Mouse (Mus musculus) cerebellum, postnatal 4 days (tissue): ENCODE data around the gene Gipc3.

Source experiments
- DNase-seq, 2 experiments: peaks; one replicate each; pipeline ENCODE4 v3.0.0; 2022; ENCODE audit warnings: low spot score in 2 of 2, mixed read lengths in 1 of 2

Gipc3 gene

GRCm38 (mm10) chr10:81300352-81300907 is 42.6 kb downstream of the Gipc3 start:
- DNase-seq, result no peak

GRCm38 (mm10) chr10:81299585-81300351 is 43.3 kb downstream of the Gipc3 start:
- no peak for DNase-seq

GRCm38 (mm10) chr10:81298369-81299100 is 44.5 kb downstream of the Gipc3 start:
- DNase-seq, result no peak

GRCm38 (mm10) chr10:81297845-81298244 is 45.2 kb downstream of the Gipc3 start:
- DNase-seq, result no peak

- DNase-seq, result no peak
These were observed 45.8 kb downstream of the Gipc3 start for GRCm38 (mm10) chr10:81297246-81297645.

GRCm38 (mm10) chr10:81295185-81295584 is 47.9 kb downstream of the Gipc3 start:
- no peak for DNase-seq

GRCm38 (mm10) chr10:81294442-81294841 is 48.6 kb downstream of the Gipc3 start:
- no peak for DNase-seq

- no peak for DNase-seq
These were observed 49.6 kb downstream of the Gipc3 start for GRCm38 (mm10) chr10:81293334-81294030.

GRCm38 (mm10) chr10:81292554-81293333 is 50.3 kb downstream of the Gipc3 start, which contains the start of gene Pip5k1c:
Gene Pip5k1c, plus strand, starts transcription at chr10:81292963.
- peak; percentile 97 to 99 for DNase-seq

GRCm38 (mm10) chr10:81291511-81292104 is 51.5 kb downstream of the Gipc3 start, which contains the start of gene Tjp3:
Gene Tjp3, minus strand, starts transcription at chr10:81291581.
- DNase-seq, result no peak

GRCm38 (mm10) chr10:81290698-81291460 is 52.2 kb downstream of the Gipc3 start:
- no peak for DNase-seq

GRCm38 (mm10) chr10:81289811-81290210 is 53.3 kb downstream of the Gipc3 start:
- no peak for DNase-seq

- DNase-seq, result peak in 1 of 2 experiments; percentile 58
These were observed 53.8 kb downstream of the Gipc3 start for GRCm38 (mm10) chr10:81289278-81289677.

- peak in 1 of 2 experiments; percentile 51 for DNase-seq
These were observed 54.5 kb downstream of the Gipc3 start for GRCm38 (mm10) chr10:81288601-81289000.

- peak in 1 of 2 experiments; percentile 66 for DNase-seq
These were observed 55.4 kb downstream of the Gipc3 start for GRCm38 (mm10) chr10:81287513-81288157.

- no peak for DNase-seq
These were observed 56.5 kb downstream of the Gipc3 start for GRCm38 (mm10) chr10:81286586-81286985.

GRCm38 (mm10) chr10:81285694-81286450 is 57.2 kb downstream of the Gipc3 start:
- peak; percentile 87 to 91 for DNase-seq
